Mouse (Mus musculus): Measurements from ENCODE around the gene Tagln2. TPM values are rescaled to one million over a fixed set of nuclear protein-coding genes. Genes with fewer than 3 reads are reported as not detected.

The Tagln2 gene
- 233 and 277 TPM in 2 replicates for polyA plus RNA-seq (2015; fragmentation: Nextera tagmentation; extraction: Ambion mirVana)

- H3K4me2 ChIP-seq, result peak within 1 kb of the TSS; percentile 72
- no peaks in the 10 kb centered on the region for H3K9me3 ChIP-seq
- peaks cover 54% of the 10 kb centered on the region for H3K4me1 ChIP-seq
- peak within 1 kb of the TSS; percentile 85 for H3K27ac ChIP-seq
- no peaks in the 10 kb centered on the region for H3K27me3 ChIP-seq
- H3K36me3 ChIP-seq, result peaks cover 20% of the 10 kb centered on the region
- peak within 1 kb of the TSS; percentile 41 for H3K9ac ChIP-seq
- peak; percentile 66 for ATAC-seq (ENCODE audit: insufficient number of reproducible peaks, low FRiP score, low TSS enrichment, low read depth)
- H3K4me3 ChIP-seq, result peak within 1 kb of the TSS; percentile 55
- 2% methylated on average over 30 of the region's 30 CpGs for WGBS
Measured at GRCm38 (mm10) chr1:172499765-172500441, at the start of gene Tagln2. TSS of gene Tagln2 (plus strand) at chr1:172500047.

DNA sequence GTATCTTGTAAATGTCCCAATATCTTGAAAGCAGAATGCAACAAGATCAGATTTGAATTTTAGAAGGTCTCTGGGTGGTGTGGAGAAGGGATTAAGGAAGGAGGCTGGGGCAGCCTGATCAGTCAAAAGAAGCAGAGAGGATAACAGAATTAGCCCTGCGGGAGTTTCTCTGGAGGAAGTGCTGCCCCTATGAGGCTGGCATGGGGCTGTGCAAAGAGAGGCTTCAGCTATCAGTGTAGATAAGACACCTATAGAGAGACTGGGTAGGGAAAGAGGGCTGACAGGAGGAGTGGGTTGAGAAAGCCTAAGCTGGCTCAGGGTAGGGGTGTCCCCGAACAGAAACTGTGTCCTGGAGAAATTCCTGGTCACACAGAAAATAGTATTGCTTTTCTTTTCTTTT is 49.6 kb upstream of the Tagln2 start:
- WGBS, result 52% methylated on average over 2 of the region's 2 CpGs

GRCm38 (mm10) chr1:172450848-172451470 is 48.9 kb upstream of the Tagln2 start:
- Histone ChIP-seq H3K9me3 (no peaks in the 10 kb centered on the region), H3K4me3 (no peak overlapping the region), H3K36me3 (no peaks in the 10 kb centered on the region), H3K27me3 (no peaks in the 10 kb centered on the region), H3K27ac (no peak overlapping the region), H3K9ac (no peak overlapping the region), H3K4me1 (0 out of 2 replicates have a peak, but pooled peaks cover under 1% of the 10 kb centered on the region), H3K4me2 (0 out of 2 replicates have a peak overlapping the region, but pooled peaks have one; percentile 8)
- 34% methylated on average over 17 of the region's 17 CpGs for WGBS
- no peak for ATAC-seq (ENCODE audit: insufficient number of reproducible peaks, low FRiP score, low TSS enrichment, low read depth)

More for the DNA sequence above, 49.6 kb upstream of the Tagln2 start:
- no peaks in the 10 kb centered on the region for H3K27me3 ChIP-seq
- no peaks in the 10 kb centered on the region for H3K36me3 ChIP-seq
- no peak overlapping the region for H3K27ac ChIP-seq
- H3K9ac ChIP-seq, result no peak overlapping the region
- no peak overlapping the region for H3K4me2 ChIP-seq
- H3K4me1 ChIP-seq, result no peaks in the 10 kb centered on the region
- H3K4me3 ChIP-seq, result no peak overlapping the region
- no peak for ATAC-seq (ENCODE audit: insufficient number of reproducible peaks, low FRiP score, low TSS enrichment, low read depth)
- no peaks in the 10 kb centered on the region for H3K9me3 ChIP-seq

GRCm38 (mm10) chr1:172452911-172453310 is 46.9 kb upstream of the Tagln2 start:
- no peaks in the 10 kb centered on the region for H3K27me3 ChIP-seq
- 64% methylated on average over 2 of the region's 2 CpGs for WGBS
- no peak overlapping the region for H3K4me3 ChIP-seq
- H3K27ac ChIP-seq, result no peak overlapping the region
- H3K36me3 ChIP-seq, result no peaks in the 10 kb centered on the region
- no peaks in the 10 kb centered on the region for H3K9me3 ChIP-seq
- no peak overlapping the region for H3K4me2 ChIP-seq
- H3K9ac ChIP-seq, result no peak overlapping the region
- 0 out of 2 replicates have a peak, but pooled peaks cover 2% of the 10 kb centered on the region for H3K4me1 ChIP-seq
- ATAC-seq (ENCODE audit: insufficient number of reproducible peaks, low FRiP score, low TSS enrichment, low read depth), result no peak

- H3K4me3 ChIP-seq, result no peak overlapping the region
- no peak overlapping the region for H3K9ac ChIP-seq
- no peaks in the 10 kb centered on the region for H3K9me3 ChIP-seq
- no peaks in the 10 kb centered on the region for H3K27me3 ChIP-seq
- WGBS, result 88% methylated on average over 2 of the region's 2 CpGs
- no peaks in the 10 kb centered on the region for H3K36me3 ChIP-seq
- 0 out of 2 replicates have a peak, but pooled peaks cover 2% of the 10 kb centered on the region for H3K4me1 ChIP-seq
- H3K27ac ChIP-seq, result no peak overlapping the region
- ATAC-seq (ENCODE audit: insufficient number of reproducible peaks, low FRiP score, low TSS enrichment, low read depth), result no peak
- no peak overlapping the region for H3K4me2 ChIP-seq
Measured at GRCm38 (mm10) chr1:172453810-172454209, 46.0 kb upstream of the Tagln2 start.

- Histone ChIP-seq H3K36me3 (no peaks in the 10 kb centered on the region), H3K4me2 (no peak overlapping the region), H3K9me3 (no peaks in the 10 kb centered on the region), H3K4me3 (no peak overlapping the region), H3K27ac (no peak overlapping the region), H3K27me3 (no peaks in the 10 kb centered on the region), H3K9ac (no peak overlapping the region), H3K4me1 (0 out of 2 replicates have a peak, but pooled peaks cover 2% of the 10 kb centered on the region)
- WGBS, result 23% methylated on average over 4 of the region's 4 CpGs
- ATAC-seq (ENCODE audit: insufficient number of reproducible peaks, low FRiP score, low TSS enrichment, low read depth), result no peak
Measured at GRCm38 (mm10) chr1:172455416-172455815, 44.4 kb upstream of the Tagln2 start.

GRCm38 (mm10) chr1:172456001-172456677 is 43.7 kb upstream of the Tagln2 start:
- no peak overlapping the region for H3K4me3 ChIP-seq
- no peak overlapping the region for H3K27ac ChIP-seq
- 57% methylated on average over 7 of the region's 7 CpGs for WGBS
- no peaks in the 10 kb centered on the region for H3K9me3 ChIP-seq
- no peak overlapping the region for H3K9ac ChIP-seq
- no peak overlapping the region for H3K4me2 ChIP-seq
- ATAC-seq (ENCODE audit: insufficient number of reproducible peaks, low FRiP score, low TSS enrichment, low read depth), result no peak
- 0 out of 2 replicates have a peak, but pooled peaks cover 2% of the 10 kb centered on the region for H3K4me1 ChIP-seq
- no peaks in the 10 kb centered on the region for H3K27me3 ChIP-seq
- no peaks in the 10 kb centered on the region for H3K36me3 ChIP-seq

- H3K4me1 ChIP-seq, result 0 out of 2 replicates have a peak, but pooled peaks cover 2% of the 10 kb centered on the region
- no peak overlapping the region for H3K9ac ChIP-seq
- no peak for ATAC-seq (ENCODE audit: insufficient number of reproducible peaks, low FRiP score, low TSS enrichment, low read depth)
- no peak overlapping the region for H3K27ac ChIP-seq
- H3K4me3 ChIP-seq, result no peak overlapping the region
- no peaks in the 10 kb centered on the region for H3K27me3 ChIP-seq
- no peak overlapping the region for H3K4me2 ChIP-seq
- H3K9me3 ChIP-seq, result no peaks in the 10 kb centered on the region
- no peaks in the 10 kb centered on the region for H3K36me3 ChIP-seq
- 89% methylated on average over 3 of the region's 3 CpGs for WGBS
Measured at GRCm38 (mm10) chr1:172457196-172457595, 42.7 kb upstream of the Tagln2 start.

DNA sequence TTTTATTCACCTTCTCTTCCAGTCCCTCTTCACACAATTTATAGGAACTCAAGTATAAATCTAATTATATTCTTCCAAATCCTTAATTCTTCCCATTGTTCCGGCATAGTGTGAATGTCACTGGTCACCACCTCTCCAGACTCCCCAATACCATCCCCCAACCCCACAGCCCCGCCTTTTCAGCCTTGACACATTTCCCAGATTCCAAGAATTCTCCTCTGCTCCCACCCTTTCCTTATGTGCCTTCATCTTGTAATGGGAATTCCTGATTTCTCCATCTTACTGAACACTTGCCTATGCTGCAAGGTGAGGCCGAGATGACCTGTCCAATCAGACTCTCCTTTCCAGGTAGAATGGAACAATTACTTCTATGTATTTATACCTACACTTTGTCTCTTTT is 41.8 kb upstream of the Tagln2 start:
- Histone ChIP-seq H3K27ac (no peak overlapping the region), H3K4me2 (no peak overlapping the region), H3K9ac (no peak overlapping the region), H3K9me3 (no peaks in the 10 kb centered on the region), H3K36me3 (no peaks in the 10 kb centered on the region), H3K27me3 (no peaks in the 10 kb centered on the region), H3K4me3 (no peak overlapping the region), H3K4me1 (0 out of 2 replicates have a peak, but pooled peaks cover 2% of the 10 kb centered on the region)
- 78% methylated on average over 3 of the region's 3 CpGs for WGBS
- ATAC-seq (ENCODE audit: insufficient number of reproducible peaks, low FRiP score, low TSS enrichment, low read depth), result no peak

- H3K4me3 ChIP-seq, result no peak overlapping the region
- no peaks in the 10 kb centered on the region for H3K4me1 ChIP-seq
- 44% methylated on average over 2 of the region's 2 CpGs for WGBS
- H3K27ac ChIP-seq, result no peak overlapping the region
- H3K9ac ChIP-seq, result no peak overlapping the region
- H3K4me2 ChIP-seq, result no peak overlapping the region
- no peak for ATAC-seq (ENCODE audit: insufficient number of reproducible peaks, low FRiP score, low TSS enrichment, low read depth)
- H3K27me3 ChIP-seq, result no peaks in the 10 kb centered on the region
- H3K9me3 ChIP-seq, result no peaks in the 10 kb centered on the region
- no peaks in the 10 kb centered on the region for H3K36me3 ChIP-seq
Measured at GRCm38 (mm10) chr1:172461602-172462001, 38.2 kb upstream of the Tagln2 start.

- H3K4me1 ChIP-seq, result no peaks in the 10 kb centered on the region
- no peak overlapping the region for H3K4me2 ChIP-seq
- no peaks in the 10 kb centered on the region for H3K9me3 ChIP-seq
- no peak overlapping the region for H3K27ac ChIP-seq
- no peak overlapping the region for H3K4me3 ChIP-seq
- WGBS, result 68% methylated on average over 3 of the region's 3 CpGs
- no peaks in the 10 kb centered on the region for H3K36me3 ChIP-seq
- H3K27me3 ChIP-seq, result no peaks in the 10 kb centered on the region
- no peak for ATAC-seq (ENCODE audit: insufficient number of reproducible peaks, low FRiP score, low TSS enrichment, low read depth)
- no peak overlapping the region for H3K9ac ChIP-seq
Measured at GRCm38 (mm10) chr1:172462534-172462933, 37.3 kb upstream of the Tagln2 start.
